11 mouse cellular contexts compared by ENCODE assay signal in genomic region chr10:62287460-62288124, GRCm38 (mm10). TPM values are rescaled to one million over a fixed set of nuclear protein-coding genes. Genes with fewer than 3 reads are reported as not detected.
DNase-seq lines count a peak whose midpoint lies in the region; ATAC-seq and TF ChIP-seq lines count a peak whose summit lies in the region.
"Had no signal": no experiment of that assay in that cellular context is flagged by ENCODE, and none has a peak within 500 bp of the region (broad histone marks: within the 10 kb centered on the region; RNA-seq: fewer than 3 reads in every experiment).

No protein-coding gene starts in this region.

- H3K9me3 ChIP-seq in heart, embryonic 15.5 days (replicated peaks) = no peaks in the 10 kb centered on the region
- H3K9me3 ChIP-seq in intestine, postnatal 0 days (ENCODE audit: control insufficient read depth) = no peaks in the 10 kb centered on the region
- H3K9me3 ChIP-seq: G1E; hindbrain, embryonic 10.5 days; liver, embryonic 15.5 days had no signal

- H3K4me2 ChIP-seq in heart, embryonic 15.5 days = no peak overlapping the region
- no peak overlapping the region for H3K4me2 ChIP-seq in intestine, postnatal 0 days (replicated peaks; ENCODE audit: low read depth)
- H3K4me2 ChIP-seq: liver, embryonic 15.5 days had no signal

- ATAC-seq in heart, embryonic 15.5 days (replicated peaks; ENCODE audit: insufficient number of reproducible peaks, insufficient read depth, low FRiP score, low read depth) = no peak
- peak; percentile 64 for ATAC-seq in megakaryocyte, adult 5-6 weeks (ENCODE audit: poor library complexity, severe bottlenecking)
- no peak for ATAC-seq in intestine, postnatal 0 days

- DNase-seq in lung, postnatal 10 days = peak; percentile 42
- DNase-seq in lung, postnatal 14 days = no peak
- no peak for DNase-seq in embryo, embryonic 9.5 days (ENCODE audit: extremely low spot score)
- DNase-seq: cerebellum, postnatal 14 days had no signal

- H3K27me3 ChIP-seq in heart, embryonic 15.5 days = no peaks in the 10 kb centered on the region
- no peaks in the 10 kb centered on the region for H3K27me3 ChIP-seq in intestine, postnatal 0 days (replicated peaks; ENCODE audit: control insufficient read depth, insufficient read depth, low read length)
- H3K27me3 ChIP-seq: liver, embryonic 15.5 days had no signal

- no peak overlapping the region for H3K4me3 ChIP-seq in bone marrow macrophage, adult 2 months (ENCODE audit: insufficient read depth, low read length)
- no peak overlapping the region for H3K4me3 ChIP-seq in heart, embryonic 15.5 days
- no peak overlapping the region for H3K4me3 ChIP-seq in intestine, postnatal 0 days (ENCODE audit: low read depth, low read length)
- H3K4me3 ChIP-seq: hindbrain, embryonic 10.5 days; liver, embryonic 15.5 days had no signal

- H3K9ac ChIP-seq in heart, embryonic 15.5 days = no peak overlapping the region
- no peak overlapping the region for H3K9ac ChIP-seq in intestine, postnatal 0 days (ENCODE audit: low read depth, low read length)
- H3K9ac ChIP-seq: liver, embryonic 15.5 days had no signal

- H3K27ac ChIP-seq in bone marrow macrophage, adult 2 months (ENCODE audit: insufficient read depth, low read depth, low read length) = peak overlapping the region; percentile 4
- peak overlapping the region; percentile 48 for H3K27ac ChIP-seq in heart, embryonic 15.5 days
- no peak overlapping the region for H3K27ac ChIP-seq in intestine, postnatal 0 days (ENCODE audit: low read depth, low read length)
- H3K27ac ChIP-seq: hindbrain, embryonic 10.5 days; liver, embryonic 15.5 days had no signal

- TF ChIP-seq POLR2A in bone marrow macrophage, adult 2 months (IDR thresholded peaks at IDR 0.05; ENCODE audit: borderline replicate concordance, low read depth, low read length) = no peak

- H3K4me1 ChIP-seq in bone marrow macrophage, adult 2 months (ENCODE audit: control insufficient read depth, insufficient read depth, low read length) = peaks cover 9% of the 10 kb centered on the region
- peaks cover 10% of the 10 kb centered on the region for H3K4me1 ChIP-seq in heart, embryonic 15.5 days (replicated peaks)
- H3K4me1 ChIP-seq in intestine, postnatal 0 days (replicated peaks; ENCODE audit: control insufficient read depth, insufficient read depth, low read length) = no peaks in the 10 kb centered on the region
- H3K4me1 ChIP-seq: liver, embryonic 15.5 days had no signal

- peaks cover 81% of the 10 kb centered on the region for H3K36me3 ChIP-seq in heart, embryonic 15.5 days
- peaks cover 22% of the 10 kb centered on the region; the same call in 1 of the 2 replicates for H3K36me3 ChIP-seq in intestine, postnatal 0 days (ENCODE audit: control insufficient read depth, insufficient read depth)

- 70% methylated on average over 6 of the region's 6 CpGs for WGBS in heart, embryonic 15.5 days
- 76% methylated on average over 6 of the region's 6 CpGs for WGBS in intestine, postnatal 0 days

- no peak for TF ChIP-seq CTCF in bone marrow macrophage, adult 2 months (IDR thresholded peaks at IDR 0.05; ENCODE audit: low read depth, low read length)
- TF ChIP-seq CTCF in intestine, postnatal 0 days (IDR thresholded peaks at IDR 0.05; ENCODE audit: low read depth) = no peak

RNA-seq across cellular contexts. Expression of gene Tacr2, which starts 35.4 kb away (rescaled TPM):
- not detected in 2 replicates for polyA plus RNA-seq in bone marrow macrophage, adult 2 months (2012; ENCODE audit: insufficient read depth, insufficient read length, missing spikeins)
- polyA plus RNA-seq in heart, embryonic 15.5 days (2015; fragmentation: Nextera tagmentation; extraction: Ambion mirVana) = 0.14 TPM in 1 of 2 replicates, not detected in the other
- total RNA-seq in megakaryocyte, adult 5-6 weeks (2015) = not detected in 2 replicates
- total RNA-seq in megakaryocyte, adult 5-6 weeks (2017) = not detected in 2 replicates
- 0.31 and 0.90 TPM in 2 replicates for polyA plus RNA-seq in intestine, postnatal 0 days (2015; fragmentation: Nextera tagmentation; extraction: Ambion mirVana)
- polyA plus RNA-seq: G1E; hindbrain, embryonic 10.5 days; liver, embryonic 15.5 days had no signal

RNA-seq across cellular contexts. Expression of gene Tspan15, which starts 56.5 kb away (rescaled TPM):
- 0.37 TPM in 1 of 2 replicates, not detected in the other for polyA plus RNA-seq in bone marrow macrophage, adult 2 months (2012; ENCODE audit: insufficient read depth, insufficient read length, missing spikeins)
- 8.9 and 15.3 TPM in 2 replicates for polyA plus RNA-seq in heart, embryonic 15.5 days (2015; fragmentation: Nextera tagmentation; extraction: Ambion mirVana)
- 0.20 and 0.80 TPM in 2 replicates for total RNA-seq in megakaryocyte, adult 5-6 weeks (2015)
- 0.18 and 0.24 TPM in 2 replicates for total RNA-seq in megakaryocyte, adult 5-6 weeks (2017)
- 96.8 and 100 TPM in 2 replicates for polyA plus RNA-seq in intestine, postnatal 0 days (2015; fragmentation: Nextera tagmentation; extraction: Ambion mirVana)
